13 mouse cellular contexts compared by ENCODE assay signal in genomic region chr2:97469396-97469795, GRCm38 (mm10).
DNase-seq lines count a peak whose midpoint lies in the region; ATAC-seq lines count a peak whose summit lies in the region.
"Had no signal": no experiment of that assay in that cellular context is flagged by ENCODE, and none has a peak within 500 bp of the region (broad histone marks: within the 10 kb centered on the region; RNA-seq: fewer than 3 reads in every experiment).

No protein-coding gene starts in this region.

- no peak for DNase-seq in frontal cortex, postnatal 36 days (ENCODE audit: low spot score in 2 of 2)
- DNase-seq in brain, adult 2 months (ENCODE audit: low read depth, low spot score): peak; percentile 63
- no peak for DNase-seq in left cerebral cortex, adult 9 months (ENCODE audit: low spot score in 2 of 2)
- DNase-seq: adrenal gland, adult 8-10 months; cerebellum, adult 11-12 months; left cerebral cortex, postnatal 4 days; lung, postnatal 14 days had no signal

- peak overlapping the region; percentile 78; the same call in 1 of the 2 replicates for H3K9ac ChIP-seq in hindbrain, embryonic 13.5 days
- peak overlapping the region; percentile 66; the same call in 1 of the 2 replicates for H3K9ac ChIP-seq in midbrain, embryonic 15.5 days

- H3K27ac ChIP-seq in hindbrain, embryonic 13.5 days: no peak overlapping the region
- H3K27ac ChIP-seq in midbrain, embryonic 15.5 days: no peak overlapping the region
- H3K27ac ChIP-seq: heart, embryonic 10.5 days had no signal

- no peaks in the 10 kb centered on the region for H3K9me3 ChIP-seq in hindbrain, embryonic 13.5 days
- no peaks in the 10 kb centered on the region for H3K9me3 ChIP-seq in midbrain, embryonic 15.5 days
- H3K9me3 ChIP-seq: heart, embryonic 10.5 days had no signal

- H3K4me2 ChIP-seq in hindbrain, embryonic 13.5 days: peak overlapping the region; percentile 67
- peak overlapping the region; percentile 77 for H3K4me2 ChIP-seq in midbrain, embryonic 15.5 days

- WGBS in hindbrain, embryonic 13.5 days: 58% methylated on average over 2 of the region's 2 CpGs
- WGBS in midbrain, embryonic 15.5 days: 66% methylated on average over 2 of the region's 2 CpGs

- H3K4me1 ChIP-seq in hindbrain, embryonic 13.5 days (replicated peaks): peaks cover 21% of the 10 kb centered on the region; the same call in 1 of the 2 replicates
- H3K4me1 ChIP-seq in midbrain, embryonic 15.5 days: peaks cover 25% of the 10 kb centered on the region
- H3K4me1 ChIP-seq: heart, embryonic 10.5 days had no signal

- H3K36me3 ChIP-seq in hindbrain, embryonic 13.5 days: no peaks in the 10 kb centered on the region
- no peaks in the 10 kb centered on the region for H3K36me3 ChIP-seq in midbrain, embryonic 15.5 days (replicated peaks)
- H3K36me3 ChIP-seq: heart, embryonic 10.5 days had no signal

- peak overlapping the region; percentile 60 for H3K4me3 ChIP-seq in hindbrain, embryonic 13.5 days
- peak overlapping the region; percentile 56 for H3K4me3 ChIP-seq in midbrain, embryonic 15.5 days
- H3K4me3 ChIP-seq: heart, embryonic 10.5 days had no signal

- peak; percentile 15; the same call in 1 of the 2 replicates for ATAC-seq in frontal cortex, adult (ENCODE audit: low TSS enrichment)
- ATAC-seq in hindbrain, embryonic 13.5 days (ENCODE audit: low FRiP score): no peak
- ATAC-seq in midbrain, embryonic 15.5 days (replicated peaks): no peak
- ATAC-seq in monocyte, adult 5-6 weeks (replicated peaks; ENCODE audit: insufficient number of reproducible peaks, low FRiP score, low TSS enrichment, poor library complexity, severe bottlenecking): no peak
- ATAC-seq in CD4-positive, CD25-positive, alpha-beta regulatory T cell, adult 4 months: no peak

- H3K27me3 ChIP-seq in hindbrain, embryonic 13.5 days: no peaks in the 10 kb centered on the region
- no peaks in the 10 kb centered on the region for H3K27me3 ChIP-seq in midbrain, embryonic 15.5 days (replicated peaks)
